Mouse (Mus musculus): ENCODE measurements around the gene Vmn1r19.

- TF ChIP-seq EP300 (IDR thresholded peaks at IDR 0.05; ENCODE audit: low read length), result no peak
- no peak for TF ChIP-seq TCF12 (IDR thresholded peaks at IDR 0.05; ENCODE audit: low read depth, low read length)
- no peak for TF ChIP-seq CTCF (conservative IDR thresholded peaks at IDR 0.05 in 1 of 2, IDR thresholded peaks at IDR 0.05 in 1 of 2; ENCODE audit: low read depth in 2 of 2, low read length in 2 of 2)
- TF ChIP-seq HCFC1 (IDR thresholded peaks at IDR 0.05; ENCODE audit: low read depth, low read length), result no peak
- TF ChIP-seq ELF1 (IDR thresholded peaks at IDR 0.05; ENCODE audit: low read depth, low read length), result no peak
- no peak for TF ChIP-seq ZMIZ1 (IDR thresholded peaks at IDR 0.05; ENCODE audit: low read depth, low read length)
- TF ChIP-seq UBTF (IDR thresholded peaks at IDR 0.05; ENCODE audit: low read depth, low read length), result no peak
- no peak for TF ChIP-seq JUND (conservative IDR thresholded peaks at IDR 0.05; ENCODE audit: low read depth, low read length)
Measured at GRCm38 (mm10) chr6:57356864-57357263, 46.7 kb upstream of the Vmn1r19 start.

Data from CH12.LX (cell line).